Mouse (Mus musculus) CH12.LX (cell line): Measurements from ENCODE around the gene Higd1c. TPM values are rescaled to one million over a fixed set of nuclear protein-coding genes. Genes with fewer than 3 reads are reported as not detected.

Experiments used
- DNase-seq: peaks from one replicate; pipeline ENCODE4 v3.0.0-alpha.2; 2013; ENCODE audit errors: extremely low read depth
- H3K27ac ChIP-seq: 2 replicates; pipeline ENCODE4 v1.5.1; 2012; ENCODE audit warnings: low read depth, mild to moderate bottlenecking, control low read depth, moderate library complexity; ENCODE audit not compliant: insufficient read depth
- H3K27me3 ChIP-seq: replicated peaks from 2 replicates; pipeline ENCODE3; 2012; ENCODE audit warnings: inconsistent platforms
- H3K36me3 ChIP-seq, 2 experiments: replicated peaks in 1 of 2; 2 replicates each; pipeline versions ENCODE3 to v1.6.1; 2012; ENCODE audit warnings: inconsistent platforms in 1 of 2, low read length in 1 of 2, mild to moderate bottlenecking in 1 of 2, mixed read lengths in 1 of 2, moderate library complexity in 1 of 2; ENCODE audit not compliant: control insufficient read depth in 1 of 2, insufficient read depth in 1 of 2
- H3K4me1 ChIP-seq, 2 experiments: 2 replicates each; pipeline ENCODE4 v1.6.1; 2012; ENCODE audit warnings: inconsistent platforms in 1 of 2, moderate library complexity in 1 of 2; ENCODE audit not compliant: insufficient read depth in 2 of 2, control insufficient read depth in 1 of 2
- H3K4me2 ChIP-seq: 2 replicates; pipeline ENCODE4 v1.6.1; 2012; ENCODE audit warnings: low read depth, mild to moderate bottlenecking, control low read depth; ENCODE audit not compliant: poor library complexity, insufficient read depth, severe bottlenecking
- H3K4me3 ChIP-seq, 3 experiments: fragments of 150-350 bp in 1 of 3; sonication (generic) in 1 of 3; replicated peaks in 1 of 3; 2 replicates each; pipeline versions ENCODE3 to v1.5.1; 2011 to 2012; ENCODE audit warnings: low read depth in 2 of 3, low read length in 2 of 3, mild to moderate bottlenecking in 2 of 3, moderate library complexity in 2 of 3, control low read depth in 1 of 3, improper control_type of control experiment in 1 of 3, inconsistent platforms in 1 of 3, mixed read lengths in 1 of 3; ENCODE audit not compliant: poor library complexity in 1 of 3
- H3K79me2 ChIP-seq: replicated peaks from 2 replicates; pipeline ENCODE4 v1.6.1; 2012; ENCODE audit warnings: mild to moderate bottlenecking, moderate library complexity; ENCODE audit not compliant: control insufficient read depth, poor library complexity, insufficient read depth, severe bottlenecking; ENCODE audit errors: extremely low read depth
- H3K9ac ChIP-seq: 2 replicates; pipeline ENCODE4 v1.6.1; 2012; ENCODE audit warnings: low read depth, mild to moderate bottlenecking, control low read depth, moderate library complexity; ENCODE audit not compliant: insufficient read depth
- H3K9me3 ChIP-seq: replicated peaks from 2 replicates; pipeline ENCODE3; 2012; ENCODE audit warnings: low read length, inconsistent platforms, mixed read lengths
- BHLHE40 ChIP-seq: IDR thresholded peaks from 2 replicates; pipeline ENCODE4 v1.6.1; 2011; ENCODE audit warnings: mild to moderate bottlenecking, low read depth, low read length, improper control_type of control experiment
- CTCF ChIP-seq, 2 experiments: IDR thresholded peaks in 1 of 2; conservative IDR thresholded peaks in 1 of 2; 2 replicates each; pipeline ENCODE4 v1.5.1; 2011 to 2012; ENCODE audit warnings: low read depth in 2 of 2, low read length in 2 of 2, improper control_type of control experiment in 1 of 2, inconsistent platforms in 1 of 2, mild to moderate bottlenecking in 1 of 2, moderate library complexity in 1 of 2
- GABPA ChIP-seq: IDR thresholded peaks from 2 replicates; pipeline ENCODE4 v1.6.1; 2012; ENCODE audit warnings: low read depth, low read length, improper control_type of control experiment, inconsistent platforms; ENCODE audit not compliant: insufficient replicate concordance
- HCFC1 ChIP-seq: IDR thresholded peaks from 2 replicates; pipeline ENCODE4 v1.6.1; 2012; ENCODE audit warnings: low read depth, mild to moderate bottlenecking, inconsistent platforms, low read length, improper control_type of control experiment
- JUND ChIP-seq: conservative IDR thresholded peaks from 2 replicates; pipeline ENCODE4 v1.6.1; 2011; ENCODE audit warnings: low read depth, low read length, improper control_type of control experiment
- MAFK ChIP-seq: IDR thresholded peaks from 2 replicates; pipeline ENCODE4 v1.6.1; 2011; ENCODE audit warnings: low read length, improper control_type of control experiment; ENCODE audit not compliant: insufficient replicate concordance
- MAX ChIP-seq: IDR thresholded peaks from 2 replicates; pipeline ENCODE4 v1.6.1; 2011; ENCODE audit warnings: low read length, improper control_type of control experiment
- MAZ ChIP-seq: IDR thresholded peaks from 2 replicates; pipeline ENCODE4 v1.6.1; 2012; ENCODE audit warnings: low read depth, mild to moderate bottlenecking, inconsistent platforms, low read length, improper control_type of control experiment, moderate library complexity
- MXI1 ChIP-seq: IDR thresholded peaks from 2 replicates; pipeline ENCODE4 v1.6.1; 2011; ENCODE audit warnings: mild to moderate bottlenecking, low read depth, low read length, improper control_type of control experiment
- NELFE ChIP-seq: IDR thresholded peaks from 2 replicates; pipeline ENCODE4 v1.6.1; 2011; ENCODE audit warnings: low read depth, low read length, improper control_type of control experiment
- NRF1 ChIP-seq: IDR thresholded peaks from 2 replicates; pipeline ENCODE4 v1.6.1; 2014; ENCODE audit warnings: low read depth, mild to moderate bottlenecking, inconsistent platforms, low read length, improper control_type of control experiment, moderate library complexity
- POLR2A ChIP-seq: IDR thresholded peaks from 2 replicates; pipeline ENCODE4 v1.6.1; 2011; ENCODE audit warnings: low read depth, mild to moderate bottlenecking, improper control_type of control experiment, low read length
- SIN3A ChIP-seq: IDR thresholded peaks from 2 replicates; pipeline ENCODE4 v1.6.1; 2012; ENCODE audit warnings: low read length, improper control_type of control experiment, inconsistent platforms
- TBP ChIP-seq: conservative IDR thresholded peaks from 2 replicates; pipeline ENCODE4 v1.6.1; 2011; ENCODE audit warnings: low read depth, low read length, improper control_type of control experiment
- TCF12 ChIP-seq: IDR thresholded peaks from 2 replicates; pipeline ENCODE4 v1.6.1; 2014; ENCODE audit warnings: low read depth, mild to moderate bottlenecking, inconsistent platforms, low read length, improper control_type of control experiment
- USF1 ChIP-seq: IDR thresholded peaks from 2 replicates; pipeline ENCODE4 v1.6.1; 2014; ENCODE audit warnings: low read depth, mild to moderate bottlenecking, inconsistent platforms, low read length, improper control_type of control experiment
- ZKSCAN1 ChIP-seq: IDR thresholded peaks from 2 replicates; pipeline ENCODE4 v1.6.1; 2012; ENCODE audit warnings: low read depth, inconsistent platforms, low read length, improper control_type of control experiment, borderline replicate concordance
- dilution Hi-C: fragments of 300-500 bp; cut with MboI; formaldehyde crosslinking; loops from 2 replicates; pipeline ENCODE4 v1.14.3; 2020; ENCODE audit warnings: low sequenced_read_pairs; ENCODE audit not compliant: extremely low pct_unique_long_range_greater_than_20kb, extremely low pct_ligation_motif_present
- in situ Hi-C: fragments of 300-500 bp; cut with MboI; formaldehyde crosslinking; loops from 3 replicates; pipeline ENCODE4 v1.14.3; 2019; ENCODE audit warnings: low sequenced_read_pairs, low pct_ligation_motif_present, low pct_unique_long_range_greater_than_20kb, mixed read lengths
- polyA plus RNA-seq: library from polyadenylated mRNA; unstranded; fragments of >175 nt; gene quantifications from 2 replicates; pipeline ENCODE4 v1.2.1, GENCODE M21; 2012; ENCODE audit warnings: low read depth; ENCODE audit not compliant: insufficient read length
- total RNA-seq, 2 experiments: library from RNA; depleted of rRNA; stranded (reverse); fragments of 300-350 nt in 1 of 2; fragments of >200 nt in 1 of 2; gene quantifications; 2 replicates each; pipeline ENCODE4 v1.2.3; 2012 to 2014

Higd1c gene
- total and polyA plus RNA-seq, 3 experiments: not detected

DNA sequence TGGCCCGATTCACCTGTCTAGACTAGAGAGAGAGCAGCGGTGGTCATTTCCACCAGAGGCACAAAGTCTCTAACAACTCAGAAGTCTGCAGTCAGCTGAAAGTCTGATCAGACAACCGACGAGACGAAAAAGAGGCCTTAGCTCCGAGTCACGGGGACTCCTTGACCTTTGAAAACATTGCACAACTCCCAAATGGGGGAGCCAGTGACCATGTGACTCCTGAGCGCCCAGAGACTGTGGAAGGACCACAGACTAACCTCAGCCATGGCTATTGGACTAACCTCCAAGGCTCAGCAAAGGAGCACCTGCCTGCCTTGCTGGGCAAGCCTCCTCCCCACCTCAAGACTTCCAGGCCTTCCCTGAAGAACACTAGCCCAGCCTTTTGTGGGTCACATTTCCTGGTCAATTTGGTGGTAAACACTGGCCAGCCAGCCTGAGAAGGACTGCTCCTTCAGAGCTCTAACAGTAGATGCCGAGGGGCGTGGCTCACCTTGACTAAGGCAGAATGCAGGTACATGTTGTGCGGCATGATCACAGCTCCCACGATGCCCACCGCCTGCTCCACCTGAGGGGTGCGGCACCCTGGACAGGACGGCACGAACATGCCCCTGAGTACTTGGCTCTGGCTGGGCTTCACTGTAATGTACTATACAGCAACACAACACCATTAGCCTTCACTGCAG lies 39.1 kb downstream of the Higd1c start:
- peaks cover 51 to 91% of the 10 kb centered on the region in 2 experiments for H3K36me3 ChIP-seq
- no peak overlapping the region for H3K9ac ChIP-seq
- H3K79me2 ChIP-seq: no peaks in the 10 kb centered on the region
- H3K4me2 ChIP-seq: no peak overlapping the region
- dilution Hi-C loops: no loop called here
- no peak overlapping the region for H3K27ac ChIP-seq
- no peak overlapping the region for H3K4me3 ChIP-seq
- TF ChIP-seq TBP (no peak), POLR2A (no peak), BHLHE40 (no peak)
- TF ChIP-seq, all 38 proteins: peak for 0
- Histone ChIP-seq H3K27me3 (no peaks in the 10 kb centered on the region), H3K9me3 (no peaks in the 10 kb centered on the region), H3K4me1 (no peaks in the 10 kb centered on the region)
- in situ Hi-C loops: no loop called here
- DNase-seq: no peak

DNA sequence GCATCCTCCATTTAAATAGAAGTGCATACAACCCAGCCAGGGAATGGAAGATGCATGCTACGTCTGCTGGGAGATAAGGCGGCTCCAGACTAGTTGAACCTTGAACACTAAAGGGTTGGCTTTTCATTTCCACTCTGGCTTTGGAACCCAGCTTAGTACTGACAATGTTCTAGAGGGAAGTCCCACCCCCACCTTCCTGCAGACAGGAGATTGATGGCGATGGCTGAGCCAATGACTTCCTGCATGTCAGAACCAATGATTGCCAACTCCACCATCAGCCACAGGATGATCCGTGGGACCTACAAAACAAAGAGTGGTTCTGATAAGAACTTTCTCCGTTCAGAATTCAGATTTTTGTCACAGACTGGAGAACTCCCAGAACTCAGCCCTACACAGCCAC lies 41.7 kb downstream of the Higd1c start:
- TF ChIP-seq MAFK: no peak
- no peak for TF ChIP-seq SIN3A
- no peak for TF ChIP-seq HCFC1
- TF ChIP-seq ZKSCAN1: no peak
- TF ChIP-seq MXI1: no peak
- no peak for TF ChIP-seq TCF12
- TF ChIP-seq USF1: no peak
- no peak for TF ChIP-seq NRF1
- no peak for TF ChIP-seq MAZ
- no peak for TF ChIP-seq JUND
- no peak for TF ChIP-seq NELFE
- TF ChIP-seq CTCF (conservative IDR thresholded peaks at IDR 0.05 in 1 of 2, IDR thresholded peaks at IDR 0.05 in 1 of 2; ENCODE audit: low read depth in 2 of 2, low read length in 2 of 2): no peak
- no peak for TF ChIP-seq GABPA
- TF ChIP-seq MAX: no peak
- no peak for TF ChIP-seq BHLHE40
- no peak for TF ChIP-seq POLR2A
- no peak for DNase-seq
- H3K9me3 ChIP-seq: no peaks in the 10 kb centered on the region
- H3K4me1 ChIP-seq: peaks cover under 1 to 8% of the 10 kb centered on the region in 2 experiments; a peak in 3 of 4 replicates
- no peaks in the 10 kb centered on the region for H3K79me2 ChIP-seq
- no peak overlapping the region for H3K9ac ChIP-seq
- in situ Hi-C loops (no loop called here), dilution Hi-C loops (no loop called here)
- peaks cover 32 to 84% of the 10 kb centered on the region in 2 experiments for H3K36me3 ChIP-seq
- H3K4me3 ChIP-seq: no peak overlapping the region
- H3K27me3 ChIP-seq: no peaks in the 10 kb centered on the region
- H3K27ac ChIP-seq: no peak overlapping the region
- H3K4me2 ChIP-seq: no peak overlapping the region
